Mouse (Mus musculus) testis, adult 2 months (tissue): ENCODE data around the gene Nol10.

Source experiments
- CTCF ChIP-seq: fragments of 200-500 bp; IDR thresholded peaks from 2 replicates; pipeline ENCODE4 v1.5.1; 2012; ENCODE audit warnings: low read depth, mild to moderate bottlenecking, inconsistent platforms, low read length, moderate library complexity; ENCODE audit not compliant: control insufficient read depth, insufficient read depth, insufficient replicate concordance
- POLR2A ChIP-seq: fragments of 200-500 bp; IDR thresholded peaks from 2 replicates; pipeline ENCODE4 v1.6.1; 2012; ENCODE audit warnings: low read depth, mild to moderate bottlenecking, inconsistent platforms, low read length, moderate library complexity; ENCODE audit not compliant: control insufficient read depth

DNA sequence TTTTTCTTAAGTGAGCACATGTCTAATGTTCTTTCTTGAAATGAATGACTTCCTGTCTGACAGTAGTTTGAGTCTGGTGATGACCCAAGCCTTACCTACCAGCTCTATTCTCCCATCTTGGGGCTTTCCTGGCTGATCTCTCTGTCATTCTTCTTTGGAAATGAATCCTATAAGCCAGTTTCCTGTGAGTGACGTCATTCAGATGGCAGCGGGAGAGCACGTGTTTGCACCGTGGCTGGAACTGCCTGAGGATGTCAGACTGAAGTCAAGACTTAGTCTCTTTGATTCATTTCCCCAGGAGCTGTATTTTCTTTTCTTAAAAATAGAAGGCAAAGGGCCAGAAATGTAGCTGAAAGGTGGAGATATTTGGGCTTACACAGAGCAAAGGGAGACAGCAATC is 42.3 kb downstream of the Nol10 start:
- TF ChIP-seq CTCF (no peak), POLR2A (no peak)
